Mouse (Mus musculus): ENCODE measurements around the gene Rbfox1.

Rbfox1 gene

GRCm38 (mm10) chr16:6350256-6350655, 465.1 kb downstream of the Rbfox1 start:
- no peak for DNase-seq (ENCODE audit: low spot score)

DNA sequence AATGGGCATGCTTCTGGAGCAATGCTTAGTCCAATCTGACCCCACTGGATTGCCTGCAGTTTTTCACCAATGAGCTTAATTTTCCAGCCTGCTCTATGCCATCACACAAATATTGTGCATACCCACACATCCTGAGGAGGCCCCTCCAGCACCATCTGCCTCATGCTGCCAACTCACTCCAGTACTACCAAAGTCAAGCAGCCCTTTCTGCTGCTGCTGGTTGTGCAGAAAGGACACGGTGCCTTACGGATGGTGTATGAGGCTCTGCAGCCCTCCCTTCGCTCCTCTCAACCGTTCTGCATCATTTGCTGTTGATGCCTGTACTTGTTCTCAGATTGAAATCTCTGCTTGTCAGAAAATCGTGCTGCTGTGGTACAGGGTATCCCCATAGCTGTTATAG, 468.0 kb downstream of the Rbfox1 start:
- no peak for DNase-seq (ENCODE audit: low spot score)

- DNase-seq (ENCODE audit: low spot score), result peak; percentile 15
Observed at GRCm38 (mm10) chr16:6356931-6357330, 471.8 kb downstream of the Rbfox1 start.

GRCm38 (mm10) chr16:6365793-6366192, 480.6 kb downstream of the Rbfox1 start:
- DNase-seq (ENCODE audit: low spot score), result no peak

- no peak for DNase-seq (ENCODE audit: low spot score)
Observed at GRCm38 (mm10) chr16:6366649-6367048, 481.5 kb downstream of the Rbfox1 start.

- DNase-seq (ENCODE audit: low spot score), result no peak
Observed at GRCm38 (mm10) chr16:6380924-6381323, 495.8 kb downstream of the Rbfox1 start.

GRCm38 (mm10) chr16:6381572-6381971, 496.4 kb downstream of the Rbfox1 start:
- peak; percentile 3 for DNase-seq (ENCODE audit: low spot score)

- DNase-seq (ENCODE audit: low spot score), result no peak
Observed at GRCm38 (mm10) chr16:6382712-6383111, 497.6 kb downstream of the Rbfox1 start.

- DNase-seq (ENCODE audit: low spot score), result no peak
Observed at GRCm38 (mm10) chr16:6390278-6390930, 505.2 kb downstream of the Rbfox1 start.

- DNase-seq (ENCODE audit: low spot score), result peak; percentile 22
Observed at GRCm38 (mm10) chr16:6396676-6397409, 511.7 kb downstream of the Rbfox1 start.

DNA sequence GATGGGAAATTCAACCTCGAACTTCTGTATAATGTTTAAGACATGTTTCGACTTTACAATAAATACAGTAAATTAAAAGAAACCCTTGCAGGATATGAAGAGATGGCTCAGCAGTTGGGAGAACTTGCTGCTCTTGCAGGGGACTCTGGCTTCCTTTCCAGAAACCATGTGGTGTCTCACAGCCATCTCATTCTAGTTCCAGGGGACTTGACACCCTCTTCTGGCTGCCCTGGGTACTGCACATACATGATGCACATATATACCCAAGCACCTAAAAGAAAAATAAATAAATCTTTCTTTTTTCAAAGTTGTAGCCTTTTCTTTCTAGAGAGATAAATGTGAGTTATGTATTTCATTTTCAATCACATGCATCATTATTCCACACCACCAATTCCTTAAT, 512.5 kb downstream of the Rbfox1 start:
- peak; percentile 19 for DNase-seq (ENCODE audit: low spot score)

- DNase-seq (ENCODE audit: low spot score), result no peak
Observed at GRCm38 (mm10) chr16:6402816-6403215, 517.7 kb downstream of the Rbfox1 start.

DNA sequence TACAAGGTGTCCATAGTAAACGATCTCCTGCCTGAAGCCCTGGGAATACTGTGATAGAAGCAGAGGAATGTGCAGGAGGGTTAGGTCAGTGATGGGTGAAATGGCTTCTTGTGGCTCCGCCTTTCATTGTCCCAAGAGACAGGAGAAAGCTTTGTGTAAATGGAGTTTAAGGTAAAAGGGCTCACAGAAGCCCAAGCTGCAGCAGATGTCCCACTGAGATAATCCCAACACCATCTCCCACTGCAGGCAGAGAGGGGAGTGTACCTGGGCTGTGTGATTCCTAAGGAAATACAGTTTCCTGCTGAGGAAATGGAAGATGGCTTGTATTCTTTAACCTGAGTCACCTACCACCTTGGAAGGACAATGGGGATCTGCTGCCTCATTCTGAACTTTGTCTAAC, 529.7 kb downstream of the Rbfox1 start:
- DNase-seq (ENCODE audit: low spot score), result no peak

DNA sequence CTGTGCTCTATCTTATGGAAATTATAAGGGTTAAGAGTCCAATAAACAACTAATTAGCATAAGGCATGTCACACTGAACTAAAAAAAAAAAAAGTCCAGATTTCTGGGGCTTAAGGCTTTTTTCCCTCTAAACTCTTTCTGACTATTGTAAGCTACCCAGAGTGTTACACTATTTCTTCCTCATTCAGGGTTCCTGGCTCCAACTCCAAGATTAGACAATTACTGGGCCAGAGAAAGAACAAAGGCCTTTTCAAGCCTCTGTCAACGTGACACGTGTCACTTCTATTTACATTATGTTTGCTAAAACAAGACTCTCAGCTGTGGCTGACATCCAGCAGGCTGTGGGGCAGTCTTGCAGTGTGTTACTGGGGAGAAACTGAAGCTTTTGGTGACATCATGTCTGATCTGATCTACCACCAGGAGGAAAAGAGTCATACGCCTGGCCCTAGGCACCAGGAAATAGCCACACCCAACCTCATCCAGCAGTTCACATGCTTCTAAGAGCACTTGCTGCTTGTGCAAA, 536.5 kb downstream of the Rbfox1 start:
- DNase-seq (ENCODE audit: low spot score), result no peak

DNA sequence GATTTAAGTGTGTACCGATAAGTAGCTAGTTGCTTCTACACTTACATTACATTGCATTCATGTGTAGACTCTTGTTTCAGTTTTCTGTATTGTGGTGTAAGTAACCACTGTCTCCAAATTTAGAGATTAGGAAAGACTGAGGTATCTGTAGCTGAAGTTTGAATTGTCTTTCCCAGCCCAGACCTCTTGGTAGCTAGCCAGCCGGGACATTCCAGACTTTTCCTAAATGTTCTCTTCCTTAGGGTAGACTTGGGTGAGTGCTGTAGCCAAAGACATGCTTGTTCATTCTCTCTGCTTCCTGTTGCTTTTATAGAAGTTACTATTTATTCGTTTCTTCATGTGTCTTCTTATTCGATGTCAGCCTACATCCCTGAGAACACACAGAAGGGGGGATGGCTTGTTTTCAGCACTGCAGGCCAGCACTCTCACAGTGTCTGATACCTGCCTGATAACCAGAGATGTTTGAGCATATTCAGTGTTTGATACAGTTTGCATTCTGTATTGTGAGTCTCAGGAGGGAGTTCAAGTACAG, 538.8 kb downstream of the Rbfox1 start:
- DNase-seq (ENCODE audit: low spot score), result no peak

GRCm38 (mm10) chr16:6424738-6425137, 539.6 kb downstream of the Rbfox1 start:
- no peak for DNase-seq (ENCODE audit: low spot score)

- no peak for DNase-seq (ENCODE audit: low spot score)
Observed at GRCm38 (mm10) chr16:6427292-6428281, 542.4 kb downstream of the Rbfox1 start.

GRCm38 (mm10) chr16:6430981-6431380, 545.8 kb downstream of the Rbfox1 start:
- no peak for DNase-seq (ENCODE audit: low spot score)

DNA sequence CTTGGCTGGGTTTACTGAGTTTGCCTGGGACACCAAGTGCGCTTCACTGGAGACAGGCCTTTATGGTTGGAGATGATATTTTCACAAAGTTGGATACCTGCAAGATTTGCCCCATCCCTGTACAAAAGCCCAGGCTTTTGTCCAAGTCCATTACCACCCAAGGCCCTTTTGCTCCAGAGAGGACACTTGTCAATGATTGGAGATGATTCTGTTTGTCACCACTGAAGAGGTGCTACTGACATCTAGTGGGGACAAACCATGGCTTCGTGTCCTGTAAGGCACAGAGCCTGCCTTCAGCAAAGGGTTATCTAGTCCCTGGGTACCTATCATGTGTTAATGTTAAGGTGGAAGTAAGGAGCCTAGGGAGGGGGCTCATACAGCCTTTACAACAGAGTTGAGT, 551.3 kb downstream of the Rbfox1 start:
- peak; percentile 6 for DNase-seq (ENCODE audit: low spot score)

- peak; percentile 8 for DNase-seq (ENCODE audit: low spot score)
Observed at GRCm38 (mm10) chr16:6448250-6448649, 563.1 kb downstream of the Rbfox1 start.

DNA sequence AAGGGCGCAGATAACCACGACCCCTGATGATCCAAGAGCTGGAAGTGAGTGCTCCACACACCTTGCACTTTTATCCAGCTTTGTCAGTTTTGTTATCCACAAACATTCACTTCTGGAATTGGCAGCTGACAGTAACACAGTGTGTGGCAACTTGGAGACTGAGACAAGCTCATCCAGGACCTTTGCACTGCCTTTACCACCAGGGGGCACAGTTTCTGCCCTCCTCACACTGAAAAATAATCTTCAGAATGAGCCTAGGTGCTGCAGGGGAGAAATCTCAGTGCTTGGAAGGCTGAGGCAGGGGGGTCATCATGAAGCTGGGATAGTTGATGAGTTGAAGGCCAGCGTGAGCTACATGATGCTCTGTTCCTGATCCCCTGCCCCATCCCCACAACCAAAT, 570.2 kb downstream of the Rbfox1 start:
- DNase-seq (ENCODE audit: low spot score), result peak; percentile 17

GRCm38 (mm10) chr16:6479094-6479590, 594.0 kb downstream of the Rbfox1 start:
- DNase-seq (ENCODE audit: low spot score), result no peak

All from embryo, embryonic 10.5 days (tissue).